Mouse (Mus musculus) neutrophil, adult 5-6 weeks (primary cell): Measurements from ENCODE around the gene Elmo1. TPM values are rescaled to one million over a fixed set of nuclear protein-coding genes. Genes with fewer than 3 reads are reported as not detected.

Experiments used
- ATAC-seq: fragments of 151-379, 151-347 bp; 2 replicates; pipeline ENCODE4 v1.8.0; 2017; ENCODE audit warnings: mild to moderate bottlenecking, moderate TSS enrichment; ENCODE audit not compliant: insufficient number of reproducible peaks, poor library complexity, low FRiP score, severe bottlenecking; ENCODE audit errors: extremely low read depth
- total RNA-seq: library from RNA; stranded (forward); fragments of 200-1000 nt; gene quantifications from 2 replicates; pipeline ENCODE4 v1.2.3, GENCODE M21; 2017

Elmo1 gene
- total RNA-seq, 1 experiment from 2014 or later: 117 TPM

DNA sequence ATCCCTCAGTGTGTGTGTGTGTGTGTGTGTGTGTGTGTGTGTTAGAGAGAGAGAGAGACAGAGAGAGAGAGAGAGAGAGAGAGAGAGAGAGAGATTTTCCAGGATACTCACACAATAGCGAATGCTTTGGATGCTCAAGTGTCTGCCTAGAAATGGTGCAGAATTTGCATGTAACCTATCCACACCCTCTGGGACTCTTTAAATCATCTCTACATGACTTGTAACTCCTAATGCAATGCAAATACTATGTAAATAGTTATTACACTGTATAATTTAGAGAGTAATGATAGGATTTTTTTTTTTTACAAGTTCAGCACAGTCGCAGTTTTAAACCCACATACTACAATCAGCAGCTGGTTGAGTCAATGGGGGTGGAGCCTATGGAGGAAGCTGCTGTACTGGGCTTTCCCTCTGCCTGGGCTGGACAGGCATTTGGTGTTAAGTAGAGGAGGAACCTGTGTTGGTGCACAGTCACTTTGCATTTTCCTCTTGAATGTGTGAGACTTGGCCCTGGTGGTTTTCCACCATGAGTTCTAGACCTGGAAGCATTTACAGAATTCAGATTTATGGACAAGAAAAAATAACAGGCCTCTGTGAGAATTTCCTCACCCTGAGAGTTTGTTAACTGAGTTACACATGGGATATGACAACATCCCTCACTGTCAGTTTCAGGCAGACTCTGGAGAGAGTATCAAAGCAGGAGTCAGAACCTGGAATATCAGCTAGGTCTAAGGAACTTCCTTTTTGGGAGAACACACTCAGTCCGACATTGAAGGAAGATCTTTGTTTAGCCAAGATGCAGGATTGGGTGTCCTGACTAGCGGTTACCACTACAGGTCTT lies 49.6 kb downstream of the Elmo1 start:
- ATAC-seq: peak; percentile 94

DNA sequence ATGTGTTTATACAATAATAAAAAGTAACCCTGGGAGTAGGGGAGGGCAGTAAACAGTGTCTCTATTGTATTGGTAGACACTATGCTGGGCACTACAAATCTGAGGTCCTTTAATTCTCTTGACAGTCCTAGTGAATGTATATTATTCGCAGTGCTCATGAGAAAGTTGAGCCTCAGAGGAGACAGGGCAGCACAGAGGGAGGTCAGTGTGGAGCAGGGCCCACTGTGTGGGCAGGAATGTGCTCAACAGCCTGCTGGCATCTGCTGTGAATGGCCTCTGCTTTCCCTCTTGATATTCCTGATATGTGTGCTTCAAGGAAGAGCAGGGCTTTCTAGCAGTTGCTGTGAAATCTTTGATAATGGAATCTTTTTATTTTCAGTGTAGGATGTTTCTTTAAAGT lies 52.2 kb downstream of the Elmo1 start:
- no peak for ATAC-seq

- no peak for ATAC-seq
These were observed 56.5 kb downstream of the Elmo1 start for GRCm38 (mm10) chr13:20146848-20147247.

- ATAC-seq: no peak
These were observed 57.3 kb downstream of the Elmo1 start for GRCm38 (mm10) chr13:20147736-20148135.

GRCm38 (mm10) chr13:20150130-20150835 lies 59.9 kb downstream of the Elmo1 start:
- ATAC-seq: no peak

- ATAC-seq: peak; percentile 84
These were observed 61.0 kb downstream of the Elmo1 start for GRCm38 (mm10) chr13:20151302-20151978.

DNA sequence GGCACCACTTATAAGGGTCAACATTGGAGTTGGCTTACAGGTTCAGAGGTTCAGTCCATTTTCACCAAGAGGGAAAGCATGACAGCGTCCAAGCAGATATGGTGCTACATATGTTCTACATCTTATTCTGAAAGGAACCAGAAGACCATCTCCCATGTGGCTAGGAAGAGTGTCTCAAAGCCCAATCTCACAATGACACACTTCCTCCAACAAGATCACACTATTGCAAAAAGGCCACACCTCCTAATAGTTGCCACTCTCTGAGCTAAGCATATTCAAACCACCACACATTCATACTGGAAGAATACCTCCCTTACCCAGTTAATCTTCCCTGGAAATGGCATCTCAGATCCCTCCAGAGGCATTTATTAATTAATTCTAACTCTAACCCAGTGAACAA lies 66.7 kb downstream of the Elmo1 start:
- no peak for ATAC-seq

- no peak for ATAC-seq
These were observed 67.1 kb downstream of the Elmo1 start for GRCm38 (mm10) chr13:20157529-20157928.

- ATAC-seq: no peak
These were observed 73.1 kb downstream of the Elmo1 start for GRCm38 (mm10) chr13:20163339-20163954.

GRCm38 (mm10) chr13:20164837-20165236 lies 74.4 kb downstream of the Elmo1 start:
- no peak for ATAC-seq

DNA sequence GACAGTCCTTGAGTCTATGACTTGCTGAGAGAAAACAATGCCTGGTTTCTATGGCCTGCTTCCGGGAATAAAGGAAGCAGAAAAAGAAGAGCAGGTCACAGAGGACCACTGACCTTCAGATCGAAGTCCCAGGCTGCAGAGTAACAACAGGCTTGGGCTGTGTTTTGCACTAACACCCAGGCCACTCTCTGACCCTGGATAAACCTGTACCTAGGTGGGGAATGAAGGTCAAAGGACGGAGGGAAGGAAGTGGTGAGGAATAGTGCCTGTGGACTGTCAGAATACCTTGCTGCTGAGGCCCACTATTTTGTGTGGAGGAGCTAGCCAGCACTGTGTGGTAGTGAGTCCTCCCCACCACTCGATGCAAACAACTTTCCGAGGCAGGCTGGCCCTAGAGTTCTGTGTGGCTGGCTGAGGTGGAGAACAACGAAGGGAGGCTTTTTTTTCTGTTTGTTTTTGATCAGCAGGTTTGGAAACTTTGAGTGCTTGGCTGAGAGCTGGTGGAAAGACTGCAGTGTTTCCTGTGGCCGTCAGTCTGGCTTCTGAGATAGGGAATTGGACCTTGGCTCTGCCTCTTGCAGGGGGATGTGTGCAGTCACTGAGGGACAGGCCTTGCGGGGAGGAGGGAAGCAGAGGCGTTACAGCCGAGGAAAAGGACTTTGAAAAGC lies 83.7 kb downstream of the Elmo1 start:
- no peak for ATAC-seq

- no peak for ATAC-seq
These were observed 84.4 kb downstream of the Elmo1 start for GRCm38 (mm10) chr13:20174655-20175280.

DNA sequence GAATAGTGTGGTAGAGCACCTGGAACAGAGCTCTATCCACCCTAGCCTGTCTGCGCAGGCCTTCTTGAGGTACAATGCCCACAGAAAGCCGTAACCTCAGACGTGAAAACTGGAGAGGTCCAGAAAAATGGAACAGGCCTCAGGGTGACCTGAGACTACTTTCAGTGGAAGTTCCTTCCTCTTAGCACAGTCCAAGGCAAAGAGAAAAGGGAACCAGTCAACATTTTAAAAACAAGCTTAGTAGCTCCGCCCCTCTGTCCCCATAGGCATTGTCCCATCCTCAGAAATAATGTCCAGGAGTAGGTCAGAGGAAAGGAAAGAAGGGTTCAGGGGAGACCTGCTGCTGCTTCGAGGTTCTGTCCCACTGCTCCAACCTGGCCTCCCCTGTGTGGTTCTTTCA lies 90.3 kb downstream of the Elmo1 start:
- no peak for ATAC-seq

- no peak for ATAC-seq
These were observed 90.9 kb downstream of the Elmo1 start for GRCm38 (mm10) chr13:20181321-20181720.

- no peak for ATAC-seq
These were observed 91.9 kb downstream of the Elmo1 start for GRCm38 (mm10) chr13:20182239-20182825.

- ATAC-seq: no peak
These were observed 93.3 kb downstream of the Elmo1 start for GRCm38 (mm10) chr13:20183512-20184238.

DNA sequence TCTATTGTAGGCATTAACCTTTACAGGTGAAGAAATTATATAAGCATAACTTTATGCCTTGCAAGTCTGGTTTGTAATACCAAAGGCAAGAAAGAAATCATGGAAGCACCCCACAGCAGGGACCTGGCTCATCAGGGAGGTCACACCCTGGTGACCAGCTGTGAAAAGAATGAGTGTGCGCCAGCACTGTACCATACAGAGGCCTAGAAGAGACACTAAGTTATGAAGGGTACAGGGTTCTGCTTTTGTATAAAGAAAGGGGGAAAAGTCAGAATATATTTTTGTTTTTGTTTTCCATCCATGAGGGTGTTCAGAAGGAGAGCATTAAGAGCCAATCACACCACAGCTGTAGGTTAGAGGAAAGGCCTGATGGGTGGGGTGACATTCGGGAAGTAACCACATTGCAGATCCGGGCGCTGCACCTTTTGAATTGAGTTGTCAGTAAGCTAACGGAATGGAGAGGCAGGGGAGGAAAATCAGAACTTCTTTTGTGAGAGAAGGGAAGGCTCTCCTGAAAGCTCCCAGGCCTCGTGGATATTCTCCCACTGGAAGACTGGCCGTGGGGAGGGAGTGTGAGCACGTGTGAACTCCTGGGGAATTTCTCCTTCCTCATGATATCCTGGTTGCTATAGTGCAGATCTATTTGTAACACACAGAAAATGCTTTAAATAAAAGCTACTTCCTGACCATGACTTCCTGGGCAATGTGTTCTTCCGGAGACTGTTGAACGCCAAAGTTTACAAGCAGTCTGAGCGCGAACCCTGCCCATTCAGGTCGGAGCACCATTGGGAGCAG lies 94.0 kb downstream of the Elmo1 start:
- ATAC-seq: peak; percentile 28; the same call in 1 of the 2 replicates
